Mouse (Mus musculus) heart, adult 2 months (tissue): Measurements from ENCODE around the gene Trim61.

Experiments used
- EP300 ChIP-seq: fragments of 200-500 bp; IDR thresholded peaks from 2 replicates; pipeline ENCODE4 v1.6.1; 2011; ENCODE audit warnings: low read depth, low read length, control low read depth; ENCODE audit not compliant: insufficient read depth
- POLR2A ChIP-seq: fragments of 200-500 bp; IDR thresholded peaks from 2 replicates; pipeline ENCODE4 v1.6.1; 2011; ENCODE audit warnings: mild to moderate bottlenecking, low read depth, low read length, control low read depth; ENCODE audit not compliant: insufficient read depth

GRCm38 (mm10) chr8:65032107-65032506 lies 13.8 kb upstream of the Trim61 start:
- no peak for TF ChIP-seq POLR2A
- TF ChIP-seq EP300, result no peak
